In genomic region chrX:58039703-58040102, GRCm38 (mm10) we compare ENCODE assay signal across 27 mouse cellular contexts. TPM values are rescaled to one million over a fixed set of nuclear protein-coding genes. Genes with fewer than 3 reads are reported as not detected.
DNase-seq lines count a peak whose midpoint lies in the region; ATAC-seq and TF ChIP-seq lines count a peak whose summit lies in the region.
"Had no signal": no experiment of that assay in that cellular context is flagged by ENCODE, and none has a peak within 500 bp of the region (broad histone marks: within the 10 kb centered on the region; RNA-seq: fewer than 3 reads in every experiment).

No protein-coding gene starts in this region.

- WGBS in hindbrain, postnatal 0 days = 43% methylated on average over 4 of the region's 4 CpGs
- 30% methylated on average over 4 of the region's 4 CpGs for WGBS in hindbrain, embryonic 14.5 days
- WGBS in midbrain, embryonic 15.5 days = 38% methylated on average over 4 of the region's 4 CpGs

- no peak overlapping the region for H3K4me3 ChIP-seq in hindbrain, postnatal 0 days (ENCODE audit: low read length)
- no peak overlapping the region for H3K4me3 ChIP-seq in hindbrain, embryonic 14.5 days (replicated peaks; ENCODE audit: low read length)
- H3K4me3 ChIP-seq in ES-Bruce4 (ENCODE audit: low read depth, low read length) = no peak overlapping the region
- H3K4me3 ChIP-seq in midbrain, embryonic 15.5 days = no peak overlapping the region
- H3K4me3 ChIP-seq: gastrocnemius, adult 2 months; myocyte had no signal

- H3K27me3 ChIP-seq in hindbrain, postnatal 0 days (ENCODE audit: insufficient read depth, low read length) = no peaks in the 10 kb centered on the region
- peaks cover 29% of the 10 kb centered on the region; the same call in 1 of the 2 replicates for H3K27me3 ChIP-seq in hindbrain, embryonic 14.5 days (ENCODE audit: control insufficient read depth, insufficient read depth, low read length)
- no peaks in the 10 kb centered on the region for H3K27me3 ChIP-seq in ES-Bruce4 (ENCODE audit: control insufficient read depth, insufficient read depth, low read length, poor library complexity, severe bottlenecking)
- 0 out of 2 replicates have a peak, but pooled peaks cover 3% of the 10 kb centered on the region for H3K27me3 ChIP-seq in midbrain, embryonic 15.5 days (replicated peaks)

- H3K27ac ChIP-seq in hindbrain, postnatal 0 days = no peak overlapping the region
- H3K27ac ChIP-seq in hindbrain, embryonic 14.5 days = no peak overlapping the region
- peak overlapping the region; percentile 100 for H3K27ac ChIP-seq in ES-Bruce4 (ENCODE audit: insufficient read depth, low read length)
- no peak overlapping the region for H3K27ac ChIP-seq in midbrain, embryonic 15.5 days
- H3K27ac ChIP-seq: gastrocnemius, adult 2 months; heart, embryonic 13.5 days had no signal

- TF ChIP-seq EP300 in ES-Bruce4 (IDR thresholded peaks at IDR 0.05; ENCODE audit: insufficient read depth, low read depth, low read length) = no peak

- DNase-seq in hindbrain, postnatal 0 days (ENCODE audit: low spot score) = no peak
- DNase-seq in hindbrain, embryonic 14.5 days (ENCODE audit: low spot score) = no peak
- peak; percentile 86 for DNase-seq in R1 (ENCODE audit: low read depth, low spot score)
- DNase-seq in gastrocnemius, postnatal 4 days (ENCODE audit: low spot score in 2 of 2) = no peak
- DNase-seq: cerebellum, adult 8-10 months; gastrocnemius, adult 2 months; heart, adult 18-20 months; kidney, adult 8-10 months; kidney, postnatal 14 days; lung, adult 18-20 months; lung, postnatal 14 days; right cerebral cortex, postnatal 4 days; thymus, adult 2 months had no signal

- no peak overlapping the region for H3K9ac ChIP-seq in hindbrain, postnatal 0 days (replicated peaks; ENCODE audit: low read length)
- no peak overlapping the region for H3K9ac ChIP-seq in hindbrain, embryonic 14.5 days
- H3K9ac ChIP-seq in ES-Bruce4 (ENCODE audit: low read depth, poor library complexity, severe bottlenecking) = peak overlapping the region; percentile 60
- H3K9ac ChIP-seq in midbrain, embryonic 15.5 days = no peak overlapping the region
- H3K9ac ChIP-seq: heart, embryonic 13.5 days had no signal

- no peak for TF ChIP-seq CTCF in hindbrain, postnatal 0 days (IDR thresholded peaks at IDR 0.05; ENCODE audit: low read depth)
- TF ChIP-seq CTCF in ES-Bruce4 (IDR thresholded peaks at IDR 0.05; ENCODE audit: low read depth, low read length) = no peak

- no peak for ATAC-seq in hindbrain, postnatal 0 days
- no peak for ATAC-seq in hindbrain, embryonic 14.5 days (ENCODE audit: low FRiP score)
- no peak for ATAC-seq in midbrain, embryonic 15.5 days (replicated peaks)
- ATAC-seq in monocyte, adult 5-6 weeks (replicated peaks; ENCODE audit: insufficient number of reproducible peaks, low FRiP score, low TSS enrichment, poor library complexity, severe bottlenecking) = no peak

- H3K36me3 ChIP-seq in hindbrain, postnatal 0 days (ENCODE audit: insufficient read depth, low read length) = no peaks in the 10 kb centered on the region
- no peaks in the 10 kb centered on the region for H3K36me3 ChIP-seq in hindbrain, embryonic 14.5 days (replicated peaks; ENCODE audit: control insufficient read depth, insufficient read depth)
- H3K36me3 ChIP-seq in ES-Bruce4 (ENCODE audit: control insufficient read depth, insufficient read depth, low read length, poor library complexity, severe bottlenecking) = peaks cover 6% of the 10 kb centered on the region
- H3K36me3 ChIP-seq in midbrain, embryonic 15.5 days (replicated peaks) = no peaks in the 10 kb centered on the region
- H3K36me3 ChIP-seq: embryonic facial prominence, embryonic 10.5 days; heart, embryonic 13.5 days had no signal

- no peak for TF ChIP-seq POLR2A in ES-Bruce4 (IDR thresholded peaks at IDR 0.05; ENCODE audit: insufficient read depth, low read length)

- H3K4me2 ChIP-seq in hindbrain, postnatal 0 days (ENCODE audit: low read depth, low read length) = peak overlapping the region; percentile 53; the same call in 1 of the 2 replicates
- no peak overlapping the region for H3K4me2 ChIP-seq in hindbrain, embryonic 14.5 days (replicated peaks)
- H3K4me2 ChIP-seq in midbrain, embryonic 15.5 days = 0 out of 2 replicates have a peak overlapping the region, but pooled peaks have one; percentile 49
- H3K4me2 ChIP-seq: liver, embryonic 11.5 days had no signal

- no peaks in the 10 kb centered on the region for H3K9me3 ChIP-seq in hindbrain, postnatal 0 days (ENCODE audit: low read length)
- no peaks in the 10 kb centered on the region for H3K9me3 ChIP-seq in hindbrain, embryonic 14.5 days (ENCODE audit: control insufficient read depth, low read length)
- H3K9me3 ChIP-seq in ES-Bruce4 (replicated peaks; ENCODE audit: control insufficient read depth, insufficient read depth, low read length, poor library complexity, severe bottlenecking) = no peaks in the 10 kb centered on the region
- no peaks in the 10 kb centered on the region for H3K9me3 ChIP-seq in midbrain, embryonic 15.5 days
- H3K9me3 ChIP-seq: embryonic facial prominence, embryonic 10.5 days; heart, embryonic 13.5 days had no signal

- no peaks in the 10 kb centered on the region for H3K4me1 ChIP-seq in hindbrain, postnatal 0 days (ENCODE audit: insufficient read depth, low read length)
- H3K4me1 ChIP-seq in hindbrain, embryonic 14.5 days (replicated peaks; ENCODE audit: control insufficient read depth, insufficient read depth, low read length) = no peaks in the 10 kb centered on the region
- no peaks in the 10 kb centered on the region for H3K4me1 ChIP-seq in ES-Bruce4 (ENCODE audit: control insufficient read depth, insufficient read depth, low read length)
- no peaks in the 10 kb centered on the region for H3K4me1 ChIP-seq in midbrain, embryonic 15.5 days
- H3K4me1 ChIP-seq: embryonic facial prominence, embryonic 10.5 days; heart, embryonic 13.5 days had no signal

RNA-seq across cellular contexts. Expression of gene Zic3, which starts 17.2 kb away (rescaled TPM):
- 17.1 and 31.4 TPM in 2 replicates for total RNA-seq in hindbrain, postnatal 0 days (2014; rRNA removed)
- 15.7 and 15.8 TPM in 2 replicates for polyA plus RNA-seq in hindbrain, postnatal 0 days (2015; fragmentation: Nextera tagmentation; extraction: Ambion mirVana)
- polyA plus RNA-seq in hindbrain, embryonic 14.5 days (2014; fragmentation: Nextera tagmentation; extraction: Ambion mirVana) = 17.1 and 18.9 TPM in 2 replicates
- 73.1 and 78.2 TPM in 2 replicates for polyA plus RNA-seq in ES-Bruce4 (2011; ENCODE audit: insufficient read depth, insufficient read length, low read depth, missing spikeins)
- 18.0 and 18.3 TPM in 2 replicates for polyA plus RNA-seq in midbrain, embryonic 15.5 days (2015; fragmentation: Nextera tagmentation; extraction: Ambion mirVana)
- total RNA-seq in monocyte, adult 5-6 weeks (2017) = not detected in 3 replicates
- total RNA-seq in gastrocnemius, postnatal 4 days (2021) = not detected
- total RNA-seq: adrenal gland, adult 18-20 months; common myeloid progenitor, adult 5-6 weeks; gastrocnemius, adult 2 months; heart, adult 18-20 months; heart, postnatal 25 days; megakaryocyte, adult 5-6 weeks; MEL had no signal
- polyA plus RNA-seq: C2C12; myocyte; stomach, embryonic 16.5 days; thymus, adult 2 months had no signal
